In the genomic region with DNA sequence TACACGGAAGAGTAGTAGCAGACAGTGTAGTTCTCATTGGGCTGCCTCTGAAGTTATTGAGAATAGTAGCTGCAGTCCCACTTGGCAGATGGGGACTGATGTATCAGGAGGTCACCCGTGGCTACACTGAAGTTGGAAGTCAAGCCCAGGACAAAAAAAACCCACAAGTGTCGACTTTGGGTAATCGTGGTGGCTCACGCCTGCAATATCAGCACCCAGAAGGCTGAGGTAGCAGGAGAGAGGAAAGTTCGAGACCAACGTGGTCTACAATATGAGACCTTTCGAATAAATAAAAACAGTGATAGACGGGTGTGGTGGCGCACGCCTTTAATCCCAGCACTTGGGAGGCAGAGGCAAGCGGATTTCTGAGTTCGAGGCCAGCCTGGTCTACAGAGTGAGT, we compare ENCODE assay signal across 8 mouse cellular contexts. TPM values are rescaled to one million over a fixed set of nuclear protein-coding genes. Genes with fewer than 3 reads are reported as not detected.
DNase-seq lines count a peak whose midpoint lies in the region; ATAC-seq lines count a peak whose summit lies in the region.

No protein-coding gene starts in this region.

- H3K9ac ChIP-seq in liver, embryonic 11.5 days (ENCODE audit: low read depth, low read length) = peak overlapping the region; percentile 74

- DNase-seq in heart, adult 11 months = peak; percentile 92
- no peak for DNase-seq in heart, adult 18-20 months
- peak; percentile 44 for DNase-seq in 416B (ENCODE audit: low read depth)
- no peak for DNase-seq in forebrain, embryonic 10.5 days (ENCODE audit: extremely low spot score, low spot score)
- DNase-seq in liver, embryonic 11.5 days (ENCODE audit: low spot score) = no peak
- DNase-seq in urinary bladder, postnatal 10 days (ENCODE audit: low spot score) = no peak
- no peak for DNase-seq in frontal cortex, postnatal 10 days (ENCODE audit: low spot score in 2 of 2)
- no peak for DNase-seq in kidney, postnatal 10 days

- H3K36me3 ChIP-seq in forebrain, embryonic 10.5 days (replicated peaks) = no peaks in the 10 kb centered on the region
- no peaks in the 10 kb centered on the region for H3K36me3 ChIP-seq in liver, embryonic 11.5 days (ENCODE audit: control insufficient read depth, insufficient read depth, low read length)

- WGBS in forebrain, embryonic 10.5 days = 43% methylated on average over 13 of the region's 13 CpGs
- WGBS in liver, embryonic 11.5 days = 37% methylated on average over 13 of the region's 13 CpGs

- no peak for ATAC-seq in liver, embryonic 11.5 days (replicated peaks; ENCODE audit: low FRiP score)

- H3K27ac ChIP-seq in forebrain, embryonic 10.5 days = peak overlapping the region; percentile 85; the same call in 1 of the 2 replicates
- peak overlapping the region; percentile 49; the same call in 1 of the 2 replicates for H3K27ac ChIP-seq in liver, embryonic 11.5 days (ENCODE audit: low read depth, low read length)

- H3K4me1 ChIP-seq in forebrain, embryonic 10.5 days = peaks cover 29% of the 10 kb centered on the region
- H3K4me1 ChIP-seq in liver, embryonic 11.5 days (replicated peaks; ENCODE audit: control insufficient read depth, insufficient read depth, low read length) = peaks cover 14% of the 10 kb centered on the region

- no peaks in the 10 kb centered on the region for H3K9me3 ChIP-seq in forebrain, embryonic 10.5 days
- H3K9me3 ChIP-seq in liver, embryonic 11.5 days (ENCODE audit: control insufficient read depth, low read length) = no peaks in the 10 kb centered on the region

- H3K27me3 ChIP-seq in forebrain, embryonic 10.5 days (ENCODE audit: poor library complexity, severe bottlenecking) = no peaks in the 10 kb centered on the region
- H3K27me3 ChIP-seq in liver, embryonic 11.5 days (replicated peaks; ENCODE audit: control insufficient read depth, insufficient read depth, low read length) = no peaks in the 10 kb centered on the region

- peak overlapping the region; percentile 79 for H3K4me2 ChIP-seq in liver, embryonic 11.5 days

- peak overlapping the region; percentile 73 for H3K4me3 ChIP-seq in forebrain, embryonic 10.5 days
- peak overlapping the region; percentile 65 for H3K4me3 ChIP-seq in liver, embryonic 11.5 days (ENCODE audit: low read depth, low read length)

RNA-seq across cellular contexts. Expression of gene Map1lc3b, which starts 5.4 kb away (rescaled TPM):
- total RNA-seq in heart, adult 18-20 months (2021) = 100 to 1,000 TPM; 238 to 264 TPM
- 175 TPM in 2 replicates for polyA plus RNA-seq in forebrain, embryonic 10.5 days (2016; fragmentation: Nextera tagmentation; extraction: Ambion mirVana)
- polyA plus RNA-seq in liver, embryonic 11.5 days (2014; fragmentation: Nextera tagmentation; extraction: Ambion mirVana) = 161 and 167 TPM in 2 replicates

RNA-seq across cellular contexts. Expression of gene Fbxo31, which starts 6.1 kb away (rescaled TPM):
- total RNA-seq in heart, adult 18-20 months (2021) = 100 to 1,000 TPM in 1 of 2 experiments, 10 to 100 TPM in 1; 91.3 to 110 TPM
- 13.1 and 14.8 TPM in 2 replicates for polyA plus RNA-seq in forebrain, embryonic 10.5 days (2016; fragmentation: Nextera tagmentation; extraction: Ambion mirVana)
- 23.8 and 23.9 TPM in 2 replicates for polyA plus RNA-seq in liver, embryonic 11.5 days (2014; fragmentation: Nextera tagmentation; extraction: Ambion mirVana)

RNA-seq across cellular contexts. Expression of gene 1700018B08Rik, which starts 40.6 kb away (rescaled TPM):
- not detected for total RNA-seq in heart, adult 18-20 months (2021)
- polyA plus RNA-seq in forebrain, embryonic 10.5 days (2016; fragmentation: Nextera tagmentation; extraction: Ambion mirVana) = not detected in 2 replicates
- not detected in 2 replicates for polyA plus RNA-seq in liver, embryonic 11.5 days (2014; fragmentation: Nextera tagmentation; extraction: Ambion mirVana)

Comparison
In these comparisons a context has a peak if more than half of its experiments do, and no peak if none do; other contexts are left out.
1. DNase-seq: peak in heart, adult 11 months (single experiment) and 416B (single experiment); none in heart, adult 18-20 months (0 of 2), forebrain, embryonic 10.5 days (single experiment), liver, embryonic 11.5 days (single experiment), urinary bladder, postnatal 10 days (single experiment), frontal cortex, postnatal 10 days (0 of 2) and kidney, postnatal 10 days (single experiment).